Mouse (Mus musculus): ENCODE results near the gene Umodl1. TPM values are rescaled to one million over a fixed set of nuclear protein-coding genes. Genes with fewer than 3 reads are reported as not detected.

The Umodl1 gene
- total and polyA plus RNA-seq, 3 experiments, result 0.16 TPM; not detected in 2

DNA sequence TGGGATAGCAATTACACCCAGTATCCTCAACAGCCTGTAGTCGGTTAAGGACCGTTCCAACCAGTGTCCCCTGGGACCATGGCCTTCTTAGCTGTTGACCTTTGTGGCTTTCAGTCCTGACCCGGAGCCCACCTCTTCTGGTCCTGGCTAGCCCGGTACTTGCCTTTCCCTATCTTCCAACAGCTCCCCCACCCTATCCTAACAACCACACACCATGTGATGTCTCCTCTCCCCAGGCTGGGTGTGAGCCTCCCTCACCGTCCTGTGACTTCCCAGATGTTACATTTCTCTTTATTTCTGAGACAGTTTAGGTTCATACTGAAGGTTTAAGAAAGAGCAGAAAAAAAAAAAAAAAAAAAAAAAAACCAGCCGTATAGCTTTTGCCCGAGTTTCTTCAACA lies 86.0 kb downstream of the Umodl1 start:
- DNase-seq (ENCODE audit: low spot score) (no peak), ATAC-seq (ENCODE audit: extremely low read depth, insufficient number of reproducible peaks, low FRiP score, poor library complexity, severe bottlenecking) (no peak)
- Histone ChIP-seq H3K36me3 (replicated peaks) (no peaks in the 10 kb centered on the region), H3K9me3 (replicated peaks) (peaks cover 71% of the 10 kb centered on the region), H3K27me3 (ENCODE audit: insufficient read depth, low read length) (no peaks in the 10 kb centered on the region), H3K4me3 (ENCODE audit: low read depth, low read length) (no peak overlapping the region), H3K4me1 (ENCODE audit: insufficient read depth, low read depth, low read length) (no peaks in the 10 kb centered on the region)
- TF ChIP-seq GATA2 (IDR thresholded peaks at IDR 0.05; ENCODE audit: borderline replicate concordance, low read depth, low read length) (no peak), POLR2AphosphoS5 (IDR thresholded peaks at IDR 0.05; ENCODE audit: insufficient replicate concordance, low read depth, low read length) (no peak), GATA1 (IDR thresholded peaks at IDR 0.05; ENCODE audit: borderline replicate concordance, low read length) (no peak), TAL1 (conservative IDR thresholded peaks at IDR 0.05; ENCODE audit: low read depth, low read length) (no peak), CTCF (IDR thresholded peaks at IDR 0.05; ENCODE audit: low read depth, low read length) (no peak)

GRCm38 (mm10) chr17:31042751-31043150 lies 88.3 kb downstream of the Umodl1 start:
- Histone ChIP-seq H3K4me1 (ENCODE audit: insufficient read depth, low read depth, low read length) (no peaks in the 10 kb centered on the region), H3K9me3 (replicated peaks) (peaks cover 66% of the 10 kb centered on the region), H3K36me3 (replicated peaks) (no peaks in the 10 kb centered on the region), H3K4me3 (ENCODE audit: low read depth, low read length) (no peak overlapping the region), H3K27me3 (ENCODE audit: insufficient read depth, low read length) (no peaks in the 10 kb centered on the region)
- no peak for ATAC-seq (ENCODE audit: extremely low read depth, insufficient number of reproducible peaks, low FRiP score, poor library complexity, severe bottlenecking)
- DNase-seq (ENCODE audit: low spot score), result no peak
- TF ChIP-seq GATA1 (IDR thresholded peaks at IDR 0.05; ENCODE audit: borderline replicate concordance, low read length), result no peak
- TF ChIP-seq GATA2 (IDR thresholded peaks at IDR 0.05; ENCODE audit: borderline replicate concordance, low read depth, low read length), result no peak
- TF ChIP-seq POLR2AphosphoS5 (IDR thresholded peaks at IDR 0.05; ENCODE audit: insufficient replicate concordance, low read depth, low read length), result no peak
- TF ChIP-seq TAL1 (conservative IDR thresholded peaks at IDR 0.05; ENCODE audit: low read depth, low read length), result no peak
- TF ChIP-seq CTCF (IDR thresholded peaks at IDR 0.05; ENCODE audit: low read depth, low read length), result no peak

DNA sequence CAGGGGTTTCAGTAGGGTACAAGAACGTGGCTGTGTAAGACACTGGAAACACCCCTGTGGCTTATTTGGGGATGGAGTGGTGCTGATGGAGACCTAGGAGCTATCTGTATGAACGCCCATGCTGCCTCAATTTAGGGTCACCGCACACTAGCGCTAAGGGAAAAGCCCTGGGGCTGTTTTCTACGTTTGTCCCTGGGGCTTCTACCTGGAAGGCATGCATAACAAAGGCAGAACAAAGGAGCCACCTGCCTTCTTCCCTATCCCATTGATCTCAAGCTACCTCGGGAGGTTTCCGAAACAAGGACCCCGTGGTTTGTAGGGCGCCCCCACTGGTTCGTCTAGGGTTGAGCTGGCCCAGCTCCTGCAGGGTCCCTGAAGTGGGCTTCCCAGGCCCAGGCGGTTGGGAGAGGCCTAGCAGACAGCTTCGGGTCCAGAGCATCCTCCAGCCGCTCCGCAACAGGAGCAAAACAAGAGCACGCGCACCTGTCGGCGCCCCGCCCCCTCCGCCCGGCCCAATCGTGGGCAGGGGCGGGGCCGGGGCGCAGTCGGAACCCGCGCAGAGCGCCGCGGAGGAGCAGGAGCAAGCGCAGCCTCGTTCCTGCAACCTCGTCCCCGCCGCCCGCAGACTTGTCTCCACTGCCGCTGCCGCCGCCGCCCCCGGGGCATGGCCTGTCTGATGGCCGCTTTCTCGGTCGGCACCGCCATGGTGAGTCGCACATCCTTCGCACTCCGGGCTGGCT lies 102.9 kb downstream of the Umodl1 start, which contains the start of gene Abcg1:
Abcg1 (plus strand) TSS at position 525 of the 740 bp plus-strand sequence.
- H3K4me1 ChIP-seq (ENCODE audit: insufficient read depth, low read depth, low read length), result no peaks in the 10 kb centered on the region
- no peak within 1 kb of the TSS; the same call in 1 of the 2 replicates for H3K4me3 ChIP-seq (ENCODE audit: low read depth, low read length)
- TF ChIP-seq CTCF (IDR thresholded peaks at IDR 0.05; ENCODE audit: low read depth, low read length), result no peak
- TF ChIP-seq POLR2AphosphoS5 (IDR thresholded peaks at IDR 0.05; ENCODE audit: insufficient replicate concordance, low read depth, low read length), result no peak
- TF ChIP-seq GATA2 (IDR thresholded peaks at IDR 0.05; ENCODE audit: borderline replicate concordance, low read depth, low read length), result no peak
- no peak for TF ChIP-seq TAL1 (conservative IDR thresholded peaks at IDR 0.05; ENCODE audit: low read depth, low read length)
- no peak for TF ChIP-seq GATA1 (IDR thresholded peaks at IDR 0.05; ENCODE audit: borderline replicate concordance, low read length)
- H3K27me3 ChIP-seq (ENCODE audit: insufficient read depth, low read length), result no peaks in the 10 kb centered on the region
- peaks cover 70% of the 10 kb centered on the region for H3K9me3 ChIP-seq (replicated peaks)
- no peak for DNase-seq (ENCODE audit: low spot score)
- no peak for ATAC-seq (ENCODE audit: extremely low read depth, insufficient number of reproducible peaks, low FRiP score, poor library complexity, severe bottlenecking)
- H3K36me3 ChIP-seq (replicated peaks), result no peaks in the 10 kb centered on the region

DNA sequence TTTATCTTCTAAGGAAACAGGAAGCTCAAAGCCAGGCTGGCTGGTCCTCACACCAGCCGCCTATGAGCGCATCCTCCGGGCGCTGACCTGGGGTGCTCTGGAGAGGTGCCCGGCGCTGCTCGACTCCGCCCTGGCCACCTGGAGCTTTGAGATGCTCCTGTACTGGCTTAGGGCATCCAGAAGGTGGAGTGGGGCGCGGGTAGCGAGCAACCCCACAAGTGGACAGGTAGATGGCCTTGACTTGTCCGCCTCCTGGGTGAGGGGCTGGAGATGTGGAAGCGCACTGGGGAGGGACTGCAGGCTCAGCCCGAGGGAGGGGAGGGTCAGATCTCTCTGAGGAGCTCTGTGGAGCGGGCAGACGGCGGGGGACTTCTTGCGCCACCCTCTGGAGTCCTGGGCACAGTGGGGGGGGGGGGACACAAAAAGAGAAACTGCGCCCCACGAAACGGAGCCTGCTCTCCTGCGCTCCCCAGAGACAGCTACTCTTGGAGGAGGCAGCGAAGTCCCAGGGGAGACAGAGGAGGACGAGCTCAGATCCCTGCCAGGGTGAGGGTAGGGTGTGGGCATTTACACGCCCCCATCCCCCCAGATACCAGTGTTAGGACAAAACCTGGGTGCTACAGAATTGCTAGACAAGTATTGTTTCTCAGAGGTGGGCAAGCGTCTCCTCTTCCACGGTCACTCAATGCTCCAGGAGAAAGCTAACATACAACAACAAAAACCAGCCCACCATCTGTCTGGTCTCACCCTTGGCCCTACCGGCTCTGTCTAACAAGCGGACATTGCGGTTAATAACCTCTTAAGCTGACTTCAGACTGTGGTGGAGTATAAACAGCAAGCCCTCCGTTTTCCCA lies 103.7 kb downstream of the Umodl1 start:
- Histone ChIP-seq H3K4me3 (ENCODE audit: low read depth, low read length) (no peak overlapping the region; the same call in 1 of the 2 replicates), H3K9me3 (replicated peaks) (peaks cover 77% of the 10 kb centered on the region), H3K27me3 (ENCODE audit: insufficient read depth, low read length) (no peaks in the 10 kb centered on the region), H3K36me3 (replicated peaks) (no peaks in the 10 kb centered on the region), H3K4me1 (ENCODE audit: insufficient read depth, low read depth, low read length) (no peaks in the 10 kb centered on the region)
- DNase-seq (ENCODE audit: low spot score) (no peak), ATAC-seq (ENCODE audit: extremely low read depth, insufficient number of reproducible peaks, low FRiP score, poor library complexity, severe bottlenecking) (no peak)
- TF ChIP-seq POLR2AphosphoS5 (IDR thresholded peaks at IDR 0.05; ENCODE audit: insufficient replicate concordance, low read depth, low read length) (no peak), TAL1 (conservative IDR thresholded peaks at IDR 0.05; ENCODE audit: low read depth, low read length) (no peak), CTCF (IDR thresholded peaks at IDR 0.05; ENCODE audit: low read depth, low read length) (no peak), GATA1 (IDR thresholded peaks at IDR 0.05; ENCODE audit: borderline replicate concordance, low read length) (no peak), GATA2 (IDR thresholded peaks at IDR 0.05; ENCODE audit: borderline replicate concordance, low read depth, low read length) (no peak)

DNA sequence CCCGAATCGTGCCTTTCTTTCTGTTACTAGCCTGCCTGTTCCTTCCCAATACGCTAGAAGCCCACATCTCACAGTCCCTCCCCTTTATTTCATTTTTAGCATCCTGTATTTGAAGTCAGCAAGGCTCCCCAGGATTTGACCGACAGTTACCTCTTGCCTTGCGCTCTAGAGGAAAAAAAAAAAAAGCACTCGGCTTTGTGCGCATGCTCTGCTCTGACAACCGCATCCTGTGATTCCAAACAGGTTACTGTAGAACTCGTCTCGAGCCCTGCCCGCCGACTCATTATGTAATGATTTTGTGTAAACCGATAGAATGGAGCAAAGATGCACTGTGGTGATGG lies 104.3 kb downstream of the Umodl1 start:
- no peak for ATAC-seq (ENCODE audit: extremely low read depth, insufficient number of reproducible peaks, low FRiP score, poor library complexity, severe bottlenecking)
- no peak for DNase-seq (ENCODE audit: low spot score)
- no peaks in the 10 kb centered on the region for H3K36me3 ChIP-seq (replicated peaks)
- no peak overlapping the region for H3K4me3 ChIP-seq (ENCODE audit: low read depth, low read length)
- TF ChIP-seq CTCF (IDR thresholded peaks at IDR 0.05; ENCODE audit: low read depth, low read length), result no peak
- TF ChIP-seq GATA2 (IDR thresholded peaks at IDR 0.05; ENCODE audit: borderline replicate concordance, low read depth, low read length), result no peak
- no peak for TF ChIP-seq TAL1 (conservative IDR thresholded peaks at IDR 0.05; ENCODE audit: low read depth, low read length)
- TF ChIP-seq GATA1 (IDR thresholded peaks at IDR 0.05; ENCODE audit: borderline replicate concordance, low read length), result no peak
- TF ChIP-seq POLR2AphosphoS5 (IDR thresholded peaks at IDR 0.05; ENCODE audit: insufficient replicate concordance, low read depth, low read length), result no peak
- H3K4me1 ChIP-seq (ENCODE audit: insufficient read depth, low read depth, low read length), result no peaks in the 10 kb centered on the region
- H3K9me3 ChIP-seq (replicated peaks), result peaks cover 78% of the 10 kb centered on the region
- H3K27me3 ChIP-seq (ENCODE audit: insufficient read depth, low read length), result no peaks in the 10 kb centered on the region

DNA sequence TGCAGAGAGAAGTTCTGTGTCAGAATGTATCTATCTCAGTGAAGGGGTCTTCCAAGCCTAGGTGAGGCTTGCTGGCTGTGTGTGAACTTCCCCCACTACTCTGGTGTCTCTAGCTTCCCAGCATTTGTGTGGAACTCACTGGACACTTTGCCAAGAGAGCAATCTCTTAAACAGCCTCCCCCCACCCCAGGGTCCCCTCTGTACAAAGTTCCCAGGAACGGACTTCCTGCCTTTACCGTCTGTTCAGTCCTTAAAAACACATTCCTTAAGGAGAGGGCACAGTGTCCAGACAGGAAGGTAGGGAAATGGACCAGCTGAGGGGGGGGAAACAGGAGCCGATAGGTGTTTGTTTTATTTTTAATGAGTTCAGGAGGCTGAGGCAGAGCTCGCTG lies 105.8 kb downstream of the Umodl1 start:
- H3K4me3 ChIP-seq (ENCODE audit: low read depth, low read length), result no peak overlapping the region
- H3K4me1 ChIP-seq (ENCODE audit: insufficient read depth, low read depth, low read length), result no peaks in the 10 kb centered on the region
- TF ChIP-seq GATA2 (IDR thresholded peaks at IDR 0.05; ENCODE audit: borderline replicate concordance, low read depth, low read length) (no peak), CTCF (IDR thresholded peaks at IDR 0.05; ENCODE audit: low read depth, low read length) (no peak), TAL1 (conservative IDR thresholded peaks at IDR 0.05; ENCODE audit: low read depth, low read length) (no peak), GATA1 (IDR thresholded peaks at IDR 0.05; ENCODE audit: borderline replicate concordance, low read length) (no peak), POLR2AphosphoS5 (IDR thresholded peaks at IDR 0.05; ENCODE audit: insufficient replicate concordance, low read depth, low read length) (no peak)
- DNase-seq (ENCODE audit: low spot score), result no peak
- peaks cover 78% of the 10 kb centered on the region for H3K9me3 ChIP-seq (replicated peaks)
- no peaks in the 10 kb centered on the region for H3K27me3 ChIP-seq (ENCODE audit: insufficient read depth, low read length)
- no peak for ATAC-seq (ENCODE audit: extremely low read depth, insufficient number of reproducible peaks, low FRiP score, poor library complexity, severe bottlenecking)
- no peaks in the 10 kb centered on the region for H3K36me3 ChIP-seq (replicated peaks)

Other genes starting within 250 kb of the Umodl1 start
- gene Glp1r, start 52.8 kb upstream of the Umodl1 start, total RNA-seq (2014; fragmentation: Nextera tagmentation), result not detected in 2 replicates
- gene Glp1r, start 52.8 kb upstream of the Umodl1 start, total RNA-seq (2017), result 0.05 TPM in 1 of 2 replicates, not detected in the other
- not detected in 2 replicates for gene Glp1r, start 52.8 kb upstream of the Umodl1 start, polyA plus RNA-seq (2012)
- not detected in 2 replicates for gene Abcg1, start 103.0 kb downstream of the Umodl1 start, total RNA-seq (2014; fragmentation: Nextera tagmentation)
- gene Abcg1, start 103.0 kb downstream of the Umodl1 start, total RNA-seq (2017), result 0.05 and 0.06 TPM in 2 replicates
- not detected in 2 replicates for gene Abcg1, start 103.0 kb downstream of the Umodl1 start, polyA plus RNA-seq (2012)
- not detected in 2 replicates for gene Tff3, start 175.0 kb downstream of the Umodl1 start, total RNA-seq (2014; fragmentation: Nextera tagmentation)
- not detected in 2 replicates for gene Tff3, start 175.0 kb downstream of the Umodl1 start, total RNA-seq (2017)
- gene Tff3, start 175.0 kb downstream of the Umodl1 start, polyA plus RNA-seq (2012), result not detected in 2 replicates
- not detected in 2 replicates for gene Tff2, start 189.6 kb downstream of the Umodl1 start, total RNA-seq (2014; fragmentation: Nextera tagmentation)
- gene Tff2, start 189.6 kb downstream of the Umodl1 start, total RNA-seq (2017), result not detected in 2 replicates
- gene Tff2, start 189.6 kb downstream of the Umodl1 start, polyA plus RNA-seq (2012), result not detected in 2 replicates
- not detected in 2 replicates for gene Tff1, start 210.6 kb downstream of the Umodl1 start, total RNA-seq (2014; fragmentation: Nextera tagmentation)
- gene Tff1, start 210.6 kb downstream of the Umodl1 start, total RNA-seq (2017), result not detected in 2 replicates
- gene Tff1, start 210.6 kb downstream of the Umodl1 start, polyA plus RNA-seq (2012), result not detected in 2 replicates
- not detected in 2 replicates for gene Tmprss3, start 244.3 kb downstream of the Umodl1 start, total RNA-seq (2014; fragmentation: Nextera tagmentation)
- not detected in 2 replicates for gene Tmprss3, start 244.3 kb downstream of the Umodl1 start, total RNA-seq (2017)
- gene Tmprss3, start 244.3 kb downstream of the Umodl1 start, polyA plus RNA-seq (2012), result not detected in 2 replicates

All from G1E (cell line).